Mouse (Mus musculus) T-helper 17 cell (primary cell): ENCODE results near the gene Gpr37l1.
"Not testable (repeated sequence)": the region's sequence is repeated elsewhere in the genome, so short reads cannot be mapped to it uniquely, and the experiment has no call there.

ENCODE experiments used
- in situ Hi-C, 2 experiments: fragments of 300-600 bp; cut with MboI, MseI; formaldehyde crosslinking; loops; 1 replicate in 1 of 2; 2 replicates in 1 of 2; pipeline ENCODE4 v1.15.1; 2025; ENCODE audit warnings: high pct_unique_total_duplicates in 2 of 2

The Gpr37l1 gene

GRCm38 (mm10) chr1:135167435-135167834 lies at the start of gene Gpr37l1:
Gene Gpr37l1 (minus strand): TSS chr1:135167681.
- in situ Hi-C loops, result no loop called here

- in situ Hi-C loops, result no loop called here
Measured at GRCm38 (mm10) chr1:135213772-135214640, 46.5 kb upstream of the Gpr37l1 start.

- in situ Hi-C loops, result no loop called here
Measured at GRCm38 (mm10) chr1:135210421-135210820, 42.9 kb upstream of the Gpr37l1 start.

- in situ Hi-C loops, result no loop called here
Measured at GRCm38 (mm10) chr1:135208716-135209115, 41.2 kb upstream of the Gpr37l1 start.

GRCm38 (mm10) chr1:135206586-135207339 lies 39.3 kb upstream of the Gpr37l1 start:
- in situ Hi-C loops, result no loop called here

GRCm38 (mm10) chr1:135205257-135205656 lies 37.8 kb upstream of the Gpr37l1 start:
- in situ Hi-C loops, result no loop called here

- in situ Hi-C loops, result no loop called here
Measured at GRCm38 (mm10) chr1:135204196-135205126, 37.0 kb upstream of the Gpr37l1 start.

- in situ Hi-C loops, result no loop called here
Measured at GRCm38 (mm10) chr1:135200400-135200799, 32.9 kb upstream of the Gpr37l1 start.

GRCm38 (mm10) chr1:135199014-135199819 lies 31.7 kb upstream of the Gpr37l1 start:
- in situ Hi-C loops, result no loop called here

GRCm38 (mm10) chr1:135198412-135198811 lies 30.9 kb upstream of the Gpr37l1 start:
- in situ Hi-C loops, result no loop called here

GRCm38 (mm10) chr1:135195907-135196440 lies 28.5 kb upstream of the Gpr37l1 start:
- in situ Hi-C loops, result no loop called here

- in situ Hi-C loops, result not testable (repeated sequence)
Measured at GRCm38 (mm10) chr1:135194335-135194734, 26.9 kb upstream of the Gpr37l1 start.

- in situ Hi-C loops, result no loop called here
Measured at GRCm38 (mm10) chr1:135189186-135189585, 21.7 kb upstream of the Gpr37l1 start.

GRCm38 (mm10) chr1:135188197-135188596 lies 20.7 kb upstream of the Gpr37l1 start:
- in situ Hi-C loops, result no loop called here

- in situ Hi-C loops, result not testable (repeated sequence)
Measured at GRCm38 (mm10) chr1:135187016-135187415, 19.5 kb upstream of the Gpr37l1 start.

- in situ Hi-C loops, result no loop called here
Measured at GRCm38 (mm10) chr1:135186427-135186826, 18.9 kb upstream of the Gpr37l1 start.

- in situ Hi-C loops, result no loop called here
Measured at GRCm38 (mm10) chr1:135185936-135186335, 18.5 kb upstream of the Gpr37l1 start.

- in situ Hi-C loops, result no loop called here
Measured at GRCm38 (mm10) chr1:135183941-135184570, 16.6 kb upstream of the Gpr37l1 start.

GRCm38 (mm10) chr1:135183448-135183847 lies 16.0 kb upstream of the Gpr37l1 start:
- in situ Hi-C loops, result no loop called here

- in situ Hi-C loops, result no loop called here
Measured at GRCm38 (mm10) chr1:135182975-135183374, 15.5 kb upstream of the Gpr37l1 start.
